Comparison of ENCODE assay signal across 7 mouse cellular contexts in the genomic region with DNA sequence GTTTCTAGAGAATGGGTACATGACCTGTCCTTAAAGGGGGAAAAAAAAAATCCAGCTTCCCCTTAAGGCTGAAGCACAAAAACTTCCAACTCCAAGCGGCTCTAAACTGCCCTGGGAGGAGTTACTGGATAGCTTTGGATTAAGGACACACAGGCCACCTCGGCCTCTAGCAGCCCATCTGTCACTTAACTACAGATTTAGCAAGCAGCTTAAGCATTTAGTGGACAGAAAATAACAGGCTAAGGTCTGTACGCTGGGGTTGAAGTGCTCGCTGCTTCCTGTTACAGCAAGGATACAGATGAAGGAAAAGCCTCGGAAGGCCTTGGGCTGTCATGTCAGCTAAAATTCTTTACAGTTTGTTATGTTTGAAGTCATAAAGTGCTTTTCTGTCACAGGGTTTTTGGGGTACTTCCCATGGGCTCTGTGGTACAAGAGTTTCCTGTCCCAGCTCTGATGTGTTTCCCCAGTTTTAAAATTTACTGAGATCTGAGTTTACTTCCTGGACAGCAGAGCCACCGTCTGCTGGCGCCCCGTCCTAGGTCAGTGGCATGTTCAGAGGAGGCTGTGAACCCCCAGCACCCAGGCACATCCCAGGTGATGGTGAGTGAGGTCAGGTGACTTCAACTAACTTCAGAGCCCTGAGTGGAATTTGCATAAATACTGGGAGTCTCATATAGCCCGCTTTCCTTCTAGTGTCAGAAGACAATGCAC. TPM values are rescaled to one million over a fixed set of nuclear protein-coding genes. Genes with fewer than 3 reads are reported as not detected.
DNase-seq lines count a peak whose midpoint lies in the region; ATAC-seq lines count a peak whose summit lies in the region.

No protein-coding gene starts in this region.

- DNase-seq in lung, postnatal 36 days, result no peak
- peak; percentile 19 for DNase-seq in thymus, postnatal 14 days
- DNase-seq in adrenal gland, adult 8-10 months, result no peak
- DNase-seq in adrenal gland, adult (ENCODE audit: inconsistent age in 2 of 2, low spot score in 1 of 2), result no peak

- peak overlapping the region; percentile 11; the same call in 1 of the 2 replicates for H3K27ac ChIP-seq in lung, embryonic 15.5 days
- no peak overlapping the region for H3K27ac ChIP-seq in forebrain, embryonic 13.5 days
- peak overlapping the region; percentile 98 for H3K27ac ChIP-seq in liver, embryonic 16.5 days (ENCODE audit: low read length)

- peaks cover 29% of the 10 kb centered on the region for H3K4me1 ChIP-seq in lung, embryonic 15.5 days
- peaks cover 35% of the 10 kb centered on the region for H3K4me1 ChIP-seq in forebrain, embryonic 13.5 days
- peaks cover 65% of the 10 kb centered on the region for H3K4me1 ChIP-seq in liver, embryonic 16.5 days (ENCODE audit: control insufficient read depth, low read depth, low read length)

- peak overlapping the region; percentile 93; the same call in 1 of the 2 replicates for H3K9ac ChIP-seq in lung, embryonic 15.5 days
- peak overlapping the region; percentile 28; the same call in 1 of the 2 replicates for H3K9ac ChIP-seq in forebrain, embryonic 13.5 days
- peak overlapping the region; percentile 97 for H3K9ac ChIP-seq in liver, embryonic 16.5 days (ENCODE audit: low read depth, low read length)

- peak overlapping the region; percentile 84 for H3K4me2 ChIP-seq in lung, embryonic 15.5 days
- H3K4me2 ChIP-seq in forebrain, embryonic 13.5 days, result peak overlapping the region; percentile 87
- peak overlapping the region; percentile 73 for H3K4me2 ChIP-seq in liver, embryonic 16.5 days (ENCODE audit: low read depth, low read length)

- no peaks in the 10 kb centered on the region for H3K36me3 ChIP-seq in lung, embryonic 15.5 days
- H3K36me3 ChIP-seq in forebrain, embryonic 13.5 days (ENCODE audit: poor library complexity, severe bottlenecking), result no peaks in the 10 kb centered on the region; the same call in 1 of the 2 replicates
- peaks cover 8% of the 10 kb centered on the region for H3K36me3 ChIP-seq in liver, embryonic 16.5 days (ENCODE audit: control insufficient read depth, insufficient read depth)

- H3K4me3 ChIP-seq in lung, embryonic 15.5 days, result peak overlapping the region; percentile 98
- H3K4me3 ChIP-seq in forebrain, embryonic 13.5 days, result no peak overlapping the region
- H3K4me3 ChIP-seq in liver, embryonic 16.5 days (ENCODE audit: low read depth, low read length), result peak overlapping the region; percentile 96

- no peaks in the 10 kb centered on the region for H3K9me3 ChIP-seq in lung, embryonic 15.5 days
- H3K9me3 ChIP-seq in forebrain, embryonic 13.5 days (replicated peaks), result no peaks in the 10 kb centered on the region
- H3K9me3 ChIP-seq in liver, embryonic 16.5 days (replicated peaks; ENCODE audit: control insufficient read depth, low read length), result no peaks in the 10 kb centered on the region

- ATAC-seq in lung, embryonic 15.5 days (ENCODE audit: borderline replicate concordance, extremely low read depth, low FRiP score, low TSS enrichment), result no peak
- ATAC-seq in forebrain, embryonic 13.5 days, result no peak
- no peak for ATAC-seq in liver, embryonic 16.5 days (ENCODE audit: low read depth)

- H3K27me3 ChIP-seq in lung, embryonic 15.5 days, result no peaks in the 10 kb centered on the region
- no peaks in the 10 kb centered on the region for H3K27me3 ChIP-seq in forebrain, embryonic 13.5 days
- H3K27me3 ChIP-seq in liver, embryonic 16.5 days (ENCODE audit: control insufficient read depth, insufficient read depth, low read depth, low read length), result no peaks in the 10 kb centered on the region

- 30% methylated on average over 9 of the region's 9 CpGs for WGBS in lung, embryonic 15.5 days
- 73% methylated on average over 9 of the region's 9 CpGs for WGBS in forebrain, embryonic 13.5 days
- WGBS in liver, embryonic 16.5 days (ENCODE audit: insufficient replicate concordance), result 52% methylated on average over 9 of the region's 9 CpGs

RNA-seq across cellular contexts. Expression of a gene that starts 2.4 kb away (rescaled TPM):
- polyA plus RNA-seq in lung, embryonic 15.5 days (2015; fragmentation: Nextera tagmentation; extraction: Ambion mirVana), result 86.3 and 99.2 TPM in 2 replicates
- polyA plus RNA-seq in forebrain, embryonic 13.5 days (2015; fragmentation: Nextera tagmentation; extraction: Ambion mirVana), result 48.5 and 52.3 TPM in 2 replicates
- polyA plus RNA-seq in liver, embryonic 16.5 days (2015; fragmentation: Nextera tagmentation; extraction: Ambion mirVana), result 59.4 and 64.7 TPM in 2 replicates
- total RNA-seq in adrenal gland, adult 8-10 months (2022), result 10 to 100 TPM; 16.2 to 26.5 (median 20.5) TPM

Comparison
In these comparisons a context has a peak if more than half of its experiments do, and no peak if none do; other contexts are left out.
1. H3K9ac ChIP-seq: peak in every context shown above with its lines; median percentile 97 in liver, embryonic 16.5 days; 93 in lung, embryonic 15.5 days; 28 in forebrain, embryonic 13.5 days.